Mouse (Mus musculus) liver, embryonic 14.5 days (tissue): ENCODE results near the gene Syt6.

Experiments used
- CTCF ChIP-seq: IDR thresholded peaks from 2 replicates; pipeline ENCODE4 v1.5.1; 2016; ENCODE audit warnings: antibody characterized with exemption, low read depth, control low read depth
- EP300 ChIP-seq: IDR thresholded peaks from 2 replicates; pipeline ENCODE4 v1.6.1; 2016; ENCODE audit warnings: antibody characterized with exemption, low read depth

DNA sequence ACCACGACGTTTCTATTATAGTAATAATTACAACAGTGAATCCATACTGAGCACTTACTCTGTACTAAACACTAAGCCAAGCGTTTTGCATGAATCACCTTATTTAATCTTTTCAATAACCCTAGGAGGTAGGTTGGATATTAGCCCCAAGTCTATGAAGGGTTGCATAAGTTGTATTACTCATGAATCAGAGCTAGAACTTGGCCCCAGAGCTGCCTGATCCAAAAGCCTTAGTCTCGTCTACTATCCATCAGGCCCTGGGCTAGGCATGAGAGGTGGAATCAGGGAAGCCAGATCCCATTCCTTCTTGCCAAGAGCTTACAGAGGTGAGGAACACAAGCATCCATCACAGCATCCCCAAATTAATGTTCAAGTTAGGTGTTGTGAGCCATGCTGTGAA lies 40.6 kb downstream of the Syt6 start:
- TF ChIP-seq CTCF (no peak), EP300 (no peak)
